Mouse (Mus musculus): ENCODE measurements around the gene E2f8. TPM values are rescaled to one million over a fixed set of nuclear protein-coding genes. Genes with fewer than 3 reads are reported as not detected.

Gene E2f8
- total and polyA plus RNA-seq, 2 experiments from 2014 or later: 0.70 to 1.8 TPM

DNA sequence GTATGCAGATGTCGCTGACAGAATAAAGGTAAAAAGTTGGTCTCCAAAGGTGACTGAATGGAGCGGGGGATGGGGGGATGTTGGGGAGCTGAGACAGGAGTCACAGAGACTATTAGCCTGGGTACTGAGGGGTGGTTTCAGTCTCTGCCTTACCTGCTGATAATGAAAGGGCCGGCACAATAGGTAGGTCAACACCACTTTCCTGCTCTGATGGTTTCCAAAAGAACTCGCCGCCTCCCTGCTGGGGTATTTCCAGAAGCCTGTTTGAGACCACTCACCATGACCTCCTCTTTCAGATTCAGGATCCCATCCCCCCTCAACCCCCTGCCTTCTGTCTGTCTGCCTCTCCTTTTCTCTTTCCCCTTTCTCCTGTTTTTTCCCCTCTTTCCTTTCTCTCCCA, 36.6 kb upstream of the E2f8 start:
- Histone ChIP-seq H3K4me1 (ENCODE audit: insufficient read depth, low read length) (no peaks in the 10 kb centered on the region; the same call in 1 of the 2 replicates), H3K4me3 (ENCODE audit: low read depth, low read length) (no peak overlapping the region), H3K9me3 (ENCODE audit: low read length) (no peaks in the 10 kb centered on the region), H3K27ac (ENCODE audit: low read depth, low read length) (no peak overlapping the region), H3K36me3 (ENCODE audit: insufficient read depth, low read length) (no peaks in the 10 kb centered on the region), H3K27me3 (ENCODE audit: insufficient read depth, low read length) (no peaks in the 10 kb centered on the region), H3K9ac (replicated peaks; ENCODE audit: low read length, poor library complexity, severe bottlenecking) (no peak overlapping the region), H3K4me2 (ENCODE audit: low read depth, low read length, poor library complexity, severe bottlenecking) (no peak overlapping the region)
- no peak for ATAC-seq (ENCODE audit: low FRiP score)
- no peak for TF ChIP-seq CTCF (IDR thresholded peaks at IDR 0.05)
- 15% methylated on average over 5 of the region's 5 CpGs for WGBS
- DNase-seq (ENCODE audit: low spot score): no peak

DNA sequence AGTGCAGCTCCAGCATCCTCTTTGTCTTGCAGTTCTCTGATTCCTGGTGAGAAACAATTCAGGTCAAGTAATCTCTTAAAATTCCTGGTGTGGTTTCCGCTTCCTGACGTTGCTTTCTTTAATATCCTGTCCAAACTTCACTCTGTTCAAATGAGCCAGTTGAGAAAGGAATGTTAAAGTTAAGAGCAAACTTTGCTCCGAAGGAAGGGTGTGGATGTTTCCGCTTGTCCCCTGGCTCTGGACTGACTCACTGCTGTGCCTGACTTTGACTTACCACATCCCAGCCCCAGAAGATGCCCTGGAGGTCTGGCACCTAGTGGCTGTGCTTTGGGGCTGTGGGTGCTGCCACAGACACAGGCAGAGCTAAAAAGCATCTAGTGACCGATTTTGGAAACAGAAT, 36.1 kb upstream of the E2f8 start:
- no peaks in the 10 kb centered on the region for H3K27me3 ChIP-seq (ENCODE audit: insufficient read depth, low read length)
- H3K9me3 ChIP-seq (ENCODE audit: low read length): no peaks in the 10 kb centered on the region
- no peak overlapping the region for H3K4me2 ChIP-seq (ENCODE audit: low read depth, low read length, poor library complexity, severe bottlenecking)
- no peaks in the 10 kb centered on the region for H3K36me3 ChIP-seq (ENCODE audit: insufficient read depth, low read length)
- no peak for DNase-seq (ENCODE audit: low spot score)
- ATAC-seq (ENCODE audit: low FRiP score): no peak
- no peak overlapping the region for H3K4me3 ChIP-seq (ENCODE audit: low read depth, low read length)
- WGBS: 29% methylated on average over 5 of the region's 5 CpGs
- H3K9ac ChIP-seq (replicated peaks; ENCODE audit: low read length, poor library complexity, severe bottlenecking): no peak overlapping the region
- no peak overlapping the region for H3K27ac ChIP-seq (ENCODE audit: low read depth, low read length)
- no peak for TF ChIP-seq CTCF (IDR thresholded peaks at IDR 0.05)
- no peaks in the 10 kb centered on the region; the same call in 1 of the 2 replicates for H3K4me1 ChIP-seq (ENCODE audit: insufficient read depth, low read length)

DNA sequence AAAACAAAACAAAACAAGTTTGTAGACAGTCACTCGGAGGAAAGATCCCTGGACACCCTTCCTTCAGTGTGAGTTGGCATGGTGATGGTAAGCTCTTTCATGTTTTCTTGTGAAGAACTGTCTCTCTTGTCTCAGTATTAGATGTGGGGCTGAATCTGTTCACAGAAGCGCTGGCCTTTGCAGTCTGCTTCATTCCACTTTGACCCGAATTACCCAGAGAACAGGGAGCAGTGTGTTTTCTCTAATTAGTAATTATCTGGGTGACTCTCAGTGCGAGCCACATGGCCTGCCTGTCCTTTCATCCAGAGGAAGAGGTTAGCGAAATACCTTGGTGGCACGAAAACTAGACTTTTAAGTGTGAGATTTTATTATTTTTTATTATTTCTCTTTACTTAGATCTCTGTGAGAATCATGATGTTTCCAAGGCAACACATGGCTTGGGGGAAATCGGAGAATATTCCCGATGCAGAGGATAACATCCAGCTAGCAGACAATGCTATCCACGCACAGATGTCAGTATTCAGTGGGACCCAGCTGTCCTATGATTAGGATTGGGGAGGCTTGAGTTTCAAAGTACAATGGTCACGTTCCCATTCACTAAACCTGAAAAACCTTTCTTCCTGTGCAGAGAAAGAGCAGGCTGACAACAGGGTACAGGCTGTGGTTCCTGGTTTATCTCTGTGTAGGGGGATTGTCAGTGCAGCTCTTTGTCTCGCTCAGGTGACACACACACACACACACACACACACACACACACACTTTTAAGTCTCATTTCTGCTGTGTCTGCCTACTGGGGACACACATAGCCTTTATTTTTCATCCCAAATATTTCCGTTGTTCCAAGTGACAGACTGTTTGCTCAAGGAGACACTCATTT, 33.5 kb upstream of the E2f8 start:
- 26% methylated on average over 12 of the region's 12 CpGs for WGBS
- H3K4me2 ChIP-seq (ENCODE audit: low read depth, low read length, poor library complexity, severe bottlenecking): no peak overlapping the region

DNA sequence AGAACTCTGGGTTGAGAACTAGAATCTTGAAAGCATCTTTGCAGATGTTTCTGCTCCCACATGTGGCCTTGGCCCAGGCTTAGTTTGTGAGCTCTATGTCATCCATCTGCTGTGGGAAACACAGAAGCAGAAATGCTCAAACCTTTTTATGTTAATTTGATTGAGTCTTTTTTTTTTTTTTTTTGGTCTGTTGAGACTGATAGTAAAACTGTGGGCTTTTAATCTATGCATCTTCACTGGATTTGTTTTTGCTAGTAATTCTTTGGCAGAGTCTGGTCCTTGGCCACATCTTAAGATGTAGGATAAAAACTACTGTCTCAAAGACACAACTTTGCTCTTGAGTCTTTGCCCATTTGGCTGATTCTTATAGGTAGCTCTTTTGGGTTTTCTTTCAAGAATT, 29.8 kb upstream of the E2f8 start:
- Histone ChIP-seq H3K4me3 (ENCODE audit: low read depth, low read length) (no peak overlapping the region), H3K9me3 (ENCODE audit: low read length) (no peaks in the 10 kb centered on the region), H3K4me2 (ENCODE audit: low read depth, low read length, poor library complexity, severe bottlenecking) (no peak overlapping the region), H3K36me3 (ENCODE audit: insufficient read depth, low read length) (no peaks in the 10 kb centered on the region), H3K27ac (ENCODE audit: low read depth, low read length) (no peak overlapping the region), H3K4me1 (ENCODE audit: insufficient read depth, low read length) (peaks cover 3% of the 10 kb centered on the region; the same call in 1 of the 2 replicates), H3K27me3 (ENCODE audit: insufficient read depth, low read length) (no peaks in the 10 kb centered on the region), H3K9ac (replicated peaks; ENCODE audit: low read length, poor library complexity, severe bottlenecking) (no peak overlapping the region)
- no peak for DNase-seq (ENCODE audit: low spot score)
- no peak for ATAC-seq (ENCODE audit: low FRiP score)
- no peak for TF ChIP-seq CTCF (IDR thresholded peaks at IDR 0.05)

More for the DNA sequence above, 33.5 kb upstream of the E2f8 start:
- Histone ChIP-seq H3K36me3 (ENCODE audit: insufficient read depth, low read length) (no peaks in the 10 kb centered on the region), H3K9ac (replicated peaks; ENCODE audit: low read length, poor library complexity, severe bottlenecking) (no peak overlapping the region), H3K27ac (ENCODE audit: low read depth, low read length) (peak overlapping the region; percentile 21), H3K4me3 (ENCODE audit: low read depth, low read length) (no peak overlapping the region), H3K9me3 (ENCODE audit: low read length) (no peaks in the 10 kb centered on the region), H3K27me3 (ENCODE audit: insufficient read depth, low read length) (no peaks in the 10 kb centered on the region), H3K4me1 (ENCODE audit: insufficient read depth, low read length) (peaks cover 2% of the 10 kb centered on the region; the same call in 1 of the 2 replicates)
- ATAC-seq (ENCODE audit: low FRiP score) (peak; percentile 66; the same call in 1 of the 2 replicates), DNase-seq (ENCODE audit: low spot score) (peak; percentile 31)
- TF ChIP-seq CTCF (IDR thresholded peaks at IDR 0.05): no peak

DNA sequence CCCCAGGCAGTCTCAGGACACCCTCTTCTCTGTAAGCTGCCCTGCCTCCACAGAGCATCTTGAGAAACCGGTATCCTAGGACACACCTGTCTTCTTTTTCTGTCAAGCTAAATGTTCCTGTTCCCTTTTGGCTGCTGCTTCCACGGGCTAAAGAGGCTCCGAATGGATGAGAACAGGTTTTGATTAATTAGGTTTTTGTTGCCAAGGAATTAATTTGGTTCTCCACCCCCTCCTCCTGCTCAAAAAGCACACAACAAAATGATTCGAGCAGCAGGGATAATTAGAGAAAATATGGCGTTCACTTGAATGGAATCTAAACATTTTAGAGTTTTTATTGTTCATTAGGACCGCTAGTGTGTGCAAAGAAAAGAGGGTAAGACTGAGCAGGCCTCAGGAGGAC, 28.9 kb upstream of the E2f8 start:
- Histone ChIP-seq H3K36me3 (ENCODE audit: insufficient read depth, low read length) (no peaks in the 10 kb centered on the region), H3K9me3 (ENCODE audit: low read length) (no peaks in the 10 kb centered on the region), H3K4me3 (ENCODE audit: low read depth, low read length) (no peak overlapping the region), H3K4me2 (ENCODE audit: low read depth, low read length, poor library complexity, severe bottlenecking) (no peak overlapping the region), H3K27ac (ENCODE audit: low read depth, low read length) (no peak overlapping the region), H3K4me1 (ENCODE audit: insufficient read depth, low read length) (peaks cover 3% of the 10 kb centered on the region; the same call in 1 of the 2 replicates), H3K27me3 (ENCODE audit: insufficient read depth, low read length) (no peaks in the 10 kb centered on the region), H3K9ac (replicated peaks; ENCODE audit: low read length, poor library complexity, severe bottlenecking) (no peak overlapping the region)
- no peak for TF ChIP-seq CTCF (IDR thresholded peaks at IDR 0.05)
- DNase-seq (ENCODE audit: low spot score) (peak; percentile 57), ATAC-seq (ENCODE audit: low FRiP score) (no peak)
- 61% methylated on average over 6 of the region's 6 CpGs for WGBS

DNA sequence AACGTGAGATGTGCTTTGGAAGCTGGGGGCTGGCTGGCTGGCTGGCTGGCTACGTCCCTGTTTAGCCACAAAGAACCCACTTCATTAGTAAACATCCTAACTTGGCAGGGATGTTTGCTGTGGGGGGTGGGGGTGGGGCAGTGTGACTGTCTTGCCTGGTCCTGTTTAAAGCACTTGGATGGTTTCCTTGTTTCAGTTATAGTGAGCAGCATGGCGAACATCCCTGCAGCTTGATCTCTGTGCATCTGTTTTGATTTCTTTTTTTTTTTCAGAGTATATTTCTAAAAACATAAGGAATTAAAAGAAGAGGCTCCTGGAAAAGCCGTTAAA, 27.9 kb upstream of the E2f8 start:
- H3K9me3 ChIP-seq (ENCODE audit: low read length): no peaks in the 10 kb centered on the region
- no peak overlapping the region for H3K27ac ChIP-seq (ENCODE audit: low read depth, low read length)
- no peak overlapping the region for H3K4me3 ChIP-seq (ENCODE audit: low read depth, low read length)
- peaks cover 3% of the 10 kb centered on the region; the same call in 1 of the 2 replicates for H3K4me1 ChIP-seq (ENCODE audit: insufficient read depth, low read length)
- H3K4me2 ChIP-seq (ENCODE audit: low read depth, low read length, poor library complexity, severe bottlenecking): no peak overlapping the region
- H3K36me3 ChIP-seq (ENCODE audit: insufficient read depth, low read length): no peaks in the 10 kb centered on the region
- ATAC-seq (ENCODE audit: low FRiP score): no peak
- 0 out of 2 replicates have a peak, but pooled peaks cover 3% of the 10 kb centered on the region for H3K27me3 ChIP-seq (ENCODE audit: insufficient read depth, low read length)
- no peak for DNase-seq (ENCODE audit: low spot score)
- TF ChIP-seq CTCF (IDR thresholded peaks at IDR 0.05): no peak
- 52% methylated on average over 4 of the region's 4 CpGs for WGBS
- no peak overlapping the region for H3K9ac ChIP-seq (replicated peaks; ENCODE audit: low read length, poor library complexity, severe bottlenecking)
